Mouse (Mus musculus) embryonic facial prominence, embryonic 10.5 days (tissue): ENCODE data around the gene Snw1. TPM values are rescaled to one million over a fixed set of nuclear protein-coding genes. Genes with fewer than 3 reads are reported as not detected.
"Not testable (repeated sequence)": the region's sequence is repeated elsewhere in the genome, so short reads cannot be mapped to it uniquely, and the experiment has no call there.

Experiments used
- DNase-seq: peaks from one replicate; pipeline ENCODE4 v3.0.0-alpha.2; 2017; ENCODE audit warnings: low spot score
- H3K27ac ChIP-seq: fragments of 300-500 bp; sonication (generic); replicated peaks from 2 replicates; pipeline ENCODE4 v1.5.1; 2016; ENCODE audit warnings: mild to moderate bottlenecking
- H3K27me3 ChIP-seq: fragments of 300-500 bp; sonication (generic); replicated peaks from 2 replicates; pipeline ENCODE4 v1.6.1; 2016; ENCODE audit warnings: low read depth, mild to moderate bottlenecking; ENCODE audit not compliant: poor library complexity, severe bottlenecking
- H3K36me3 ChIP-seq: fragments of 300-500 bp; sonication (generic); replicated peaks from 2 replicates; pipeline ENCODE4 v1.6.1; 2016; ENCODE audit warnings: mild to moderate bottlenecking, moderate library complexity
- H3K4me1 ChIP-seq: fragments of 300-500 bp; sonication (generic); 2 replicates; pipeline ENCODE4 v1.6.1; 2016
- H3K4me3 ChIP-seq: fragments of 300-500 bp; sonication (generic); 2 replicates; pipeline ENCODE4 v1.5.1; 2016; ENCODE audit warnings: mild to moderate bottlenecking, moderate library complexity
- H3K9me3 ChIP-seq: fragments of 300-500 bp; sonication (generic); 2 replicates; pipeline ENCODE4 v1.6.1; 2016; ENCODE audit warnings: mild to moderate bottlenecking
- WGBS: fragments of 180-500 bp; shearing (Covaris S2); methylation state at CpG from one replicate; pipeline ENCODE4 v1.1.7; 2016; 5-methylcytosine and 5-hydroxymethylcytosine counted together
- polyA plus RNA-seq: library from polyadenylated mRNA; unstranded; fragments of >200 nt; fragmentation: Nextera tagmentation; extraction: Ambion mirVana; gene quantifications from 2 replicates; pipeline ENCODE4 v1.2.1, GENCODE M21; 2016

The Snw1 gene
- polyA plus RNA-seq: 159 and 166 TPM in 2 replicates

DNA sequence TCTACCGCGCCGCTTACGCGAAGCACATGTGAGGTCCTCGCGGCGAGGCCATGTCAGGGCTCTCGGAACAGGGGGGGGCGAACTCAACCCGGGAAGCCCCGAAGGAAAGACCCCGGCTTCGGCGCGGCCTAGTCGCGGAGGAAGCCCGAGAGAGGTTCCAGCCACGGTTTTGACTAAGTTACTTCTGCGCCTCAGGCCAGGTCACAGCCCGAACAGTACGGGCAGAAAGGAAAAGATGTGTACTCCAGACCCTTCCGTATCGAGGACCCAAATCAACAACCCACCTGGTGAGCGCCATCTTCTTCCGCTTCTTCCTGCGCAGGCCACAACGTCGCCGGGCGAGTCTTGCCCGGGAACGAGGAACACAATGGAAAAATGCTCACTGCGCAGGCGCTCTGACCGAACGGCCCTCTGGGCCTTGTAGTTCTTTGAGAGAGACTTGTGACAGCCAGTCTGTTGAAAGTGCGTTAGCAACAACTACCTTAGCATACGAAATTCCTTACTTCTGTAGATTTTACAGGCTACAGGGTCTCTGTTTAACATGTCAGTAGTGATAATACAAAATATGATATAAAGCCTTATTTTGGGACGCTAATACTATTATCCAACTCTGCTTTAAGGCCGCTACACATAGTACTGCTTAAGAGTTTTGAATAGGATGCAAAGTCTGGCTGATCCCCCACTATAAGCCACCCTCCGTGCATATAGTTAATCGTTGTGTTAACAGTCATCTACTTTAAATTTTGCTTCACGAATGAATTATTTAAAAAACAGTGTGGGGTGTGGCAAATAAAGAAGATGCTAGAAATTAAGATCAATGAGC, at the start of gene Snw1:
Gene Snw1, minus strand, starts transcription at position 311 of the 823 bp plus-strand sequence.
- no peaks in the 10 kb centered on the region for H3K27me3 ChIP-seq
- H3K4me3 ChIP-seq: peak within 1 kb of the TSS; percentile 83
- H3K36me3 ChIP-seq: peaks cover 27% of the 10 kb centered on the region
- WGBS: 3% methylated on average over 45 of the region's 45 CpGs
- peak within 1 kb of the TSS; percentile 97 for H3K27ac ChIP-seq
- no peaks in the 10 kb centered on the region for H3K9me3 ChIP-seq
- DNase-seq: peak; percentile 95
- peaks cover 11% of the 10 kb centered on the region for H3K4me1 ChIP-seq

DNA sequence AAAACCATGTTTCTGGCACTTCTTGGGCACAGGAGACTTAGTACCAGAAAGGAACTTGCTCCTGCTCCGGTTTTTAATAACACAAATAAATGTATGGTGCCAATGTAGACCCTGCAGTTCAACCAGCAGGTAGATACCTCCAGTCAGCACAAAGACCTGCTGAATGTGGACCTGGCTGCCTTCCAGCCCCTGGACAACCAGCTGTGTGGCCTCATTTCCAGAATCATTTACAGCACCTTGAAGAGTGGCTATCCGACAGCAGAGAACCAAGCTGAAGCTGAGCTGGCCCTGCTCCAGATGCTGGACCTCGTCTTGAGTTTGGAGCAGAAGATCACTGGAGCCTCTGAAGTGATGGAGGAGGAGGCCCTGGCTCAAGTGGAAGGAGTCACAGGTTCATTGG, 47.5 kb upstream of the Snw1 start:
- H3K36me3 ChIP-seq, H3K27me3 ChIP-seq, H3K9me3 ChIP-seq, DNase-seq, H3K4me3 ChIP-seq, H3K27ac ChIP-seq, H3K4me1 ChIP-seq: not testable (repeated sequence)
- WGBS: 76% methylated on average over 3 of the region's 3 CpGs

DNA sequence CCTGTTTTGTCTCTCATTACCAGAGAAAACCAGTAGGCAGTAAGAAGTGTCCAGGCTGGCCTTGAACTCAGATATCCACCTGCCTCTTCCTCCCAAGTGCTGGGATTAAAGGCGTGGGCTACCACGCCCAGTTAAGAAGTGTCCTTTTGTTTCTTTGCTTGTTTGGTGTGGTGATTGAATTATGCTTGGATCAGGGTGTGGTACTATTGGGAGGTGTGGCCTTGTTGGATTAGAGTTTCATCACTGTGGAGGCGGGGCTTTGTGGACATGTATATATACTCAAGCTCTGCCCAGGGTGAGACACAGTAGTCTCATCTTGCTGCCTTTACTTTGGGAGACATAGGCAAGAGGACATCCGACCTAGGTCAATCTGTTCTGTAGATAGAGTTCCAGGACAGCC, 41.9 kb upstream of the Snw1 start, which contains the start of gene Gm8300:
Gene Gm8300, plus strand, starts transcription at position 301 of the 400 bp plus-strand sequence.
- not testable (repeated sequence) for DNase-seq, H3K4me1 ChIP-seq

DNA sequence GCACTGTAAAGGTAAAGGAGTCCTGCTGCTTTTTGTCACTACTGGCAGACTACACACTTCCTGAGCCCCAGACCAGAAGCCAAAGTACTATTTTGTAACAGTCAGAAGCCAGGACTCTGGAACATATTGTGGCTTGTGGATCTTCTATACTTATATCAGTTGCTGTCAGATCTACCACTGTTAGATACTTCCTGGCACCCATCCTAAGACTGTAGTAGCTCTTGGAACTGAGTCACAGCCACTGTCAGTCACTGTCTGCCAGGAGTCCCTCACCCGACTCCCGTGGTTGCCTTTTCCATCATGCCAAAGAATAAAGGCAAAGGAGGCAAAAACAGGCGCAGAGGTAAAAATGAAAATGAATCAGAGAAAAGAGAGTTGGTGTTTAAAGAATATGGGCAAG, 22.3 kb upstream of the Snw1 start, which contains the start of gene Gm5788:
Gene Gm5788, plus strand, starts transcription at position 301 of the 400 bp plus-strand sequence.
- H3K4me3 ChIP-seq, H3K36me3 ChIP-seq, H3K9me3 ChIP-seq, DNase-seq, H3K27me3 ChIP-seq, H3K4me1 ChIP-seq, H3K27ac ChIP-seq: not testable (repeated sequence)
- WGBS: 95% methylated on average over 3 of the region's 3 CpGs

More for the DNA sequence above, 41.9 kb upstream of the Snw1 start, which contains the start of gene Gm8300:
- H3K4me3 ChIP-seq, H3K27ac ChIP-seq, H3K9me3 ChIP-seq, H3K36me3 ChIP-seq, H3K27me3 ChIP-seq: not testable (repeated sequence)
- 85% methylated on average over 4 of the region's 4 CpGs for WGBS

DNA sequence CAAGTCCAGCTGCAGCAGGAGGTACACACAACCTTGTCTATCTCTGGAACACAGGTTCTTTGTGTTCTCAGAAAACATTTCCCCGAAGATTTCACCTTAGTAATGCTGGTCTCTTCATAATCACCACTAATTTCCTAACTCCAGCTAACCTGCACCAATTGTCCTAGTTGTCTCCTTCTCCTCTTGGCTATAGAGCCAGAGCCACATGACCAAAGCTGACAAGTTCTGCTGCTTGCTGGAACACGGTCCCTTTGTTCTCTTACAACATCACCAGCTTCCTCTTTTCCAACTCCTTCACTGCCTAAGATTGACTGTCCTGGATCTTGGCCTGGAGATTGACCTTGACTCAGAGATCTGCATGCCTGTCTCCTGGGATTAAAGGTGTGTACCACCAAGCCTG, 16.6 kb upstream of the Snw1 start:
- H3K4me3 ChIP-seq, H3K4me1 ChIP-seq, H3K9me3 ChIP-seq, H3K36me3 ChIP-seq, H3K27me3 ChIP-seq, H3K27ac ChIP-seq, DNase-seq: not testable (repeated sequence)
- 61% methylated on average over 2 of the region's 2 CpGs for WGBS

DNA sequence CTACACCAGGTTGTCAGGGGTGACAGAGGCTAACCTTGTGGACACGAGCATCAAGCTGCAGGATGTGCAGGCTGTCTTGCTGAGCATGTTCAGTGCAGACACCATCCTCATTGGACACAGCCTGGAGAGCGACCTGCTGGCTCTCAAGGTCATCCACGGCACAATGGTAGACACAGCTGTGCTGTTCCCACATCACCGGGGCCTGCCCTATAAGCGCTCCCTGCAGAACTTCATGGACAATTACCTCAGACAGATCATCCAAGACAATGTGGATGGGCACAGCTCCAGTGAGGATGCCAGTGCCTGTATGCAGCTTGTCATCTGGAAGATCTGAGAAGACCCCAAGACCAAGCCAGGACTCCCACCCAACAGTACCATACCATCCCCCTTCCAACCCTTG, 10.4 kb upstream of the Snw1 start:
- not testable (repeated sequence) for H3K4me3 ChIP-seq, H3K9me3 ChIP-seq, H3K27me3 ChIP-seq, DNase-seq, H3K4me1 ChIP-seq, H3K36me3 ChIP-seq, H3K27ac ChIP-seq
- WGBS: 90% methylated on average over 5 of the region's 5 CpGs

DNA sequence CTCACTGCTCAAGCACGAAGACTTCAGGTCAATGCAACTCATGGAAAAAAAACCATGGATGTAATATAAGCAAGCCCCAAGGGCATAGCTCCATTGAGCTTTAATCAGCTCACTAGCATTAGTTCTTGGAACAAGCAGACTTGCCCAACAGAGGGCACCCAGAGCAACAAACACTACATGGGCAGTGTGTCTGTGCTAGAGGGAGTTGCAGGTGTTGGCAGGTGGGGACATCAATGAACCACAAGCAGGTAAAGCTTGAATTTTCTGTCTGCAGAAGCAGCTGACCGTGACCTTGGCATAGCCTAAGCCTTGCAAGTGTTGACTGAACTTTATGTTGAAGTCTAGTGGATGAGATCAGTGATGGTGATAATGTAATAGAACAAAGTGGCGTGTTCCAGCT, 2.7 kb upstream of the Snw1 start:
- Histone ChIP-seq H3K36me3 (peaks cover 7% of the 10 kb centered on the region; the same call in 1 of the 2 replicates), H3K4me1 (peaks cover 11% of the 10 kb centered on the region), H3K4me3 (no peak overlapping the region), H3K9me3 (no peaks in the 10 kb centered on the region), H3K27ac (no peak overlapping the region), H3K27me3 (no peaks in the 10 kb centered on the region)
- no peak for DNase-seq
- 85% methylated on average over 3 of the region's 3 CpGs for WGBS

DNA sequence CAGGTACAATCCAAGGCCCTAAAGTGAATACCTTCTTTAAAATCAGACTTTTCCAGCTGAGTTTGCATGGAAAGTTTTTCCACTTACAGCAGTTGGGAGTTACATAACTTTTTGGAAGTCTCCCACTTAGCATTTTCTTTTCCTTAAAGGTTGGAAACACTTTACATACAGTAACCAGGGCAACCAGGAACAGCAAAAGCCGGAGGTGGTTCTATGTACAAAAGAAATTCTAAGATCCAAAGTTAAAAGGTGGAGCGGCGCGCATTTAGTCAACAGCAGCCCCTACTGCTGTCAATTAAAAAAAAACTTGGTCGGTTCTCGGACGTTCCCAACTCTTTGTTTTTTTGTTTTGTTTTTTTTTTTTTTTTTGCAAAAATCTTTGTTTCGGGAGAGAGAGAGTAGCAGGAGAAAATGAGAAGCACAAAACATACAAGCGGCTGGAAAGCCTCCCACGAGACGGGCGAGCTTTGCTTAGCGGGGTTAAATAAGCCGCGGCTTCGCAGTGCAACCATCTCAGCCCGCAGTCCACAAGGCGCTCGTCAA, 582 bp downstream of the Snw1 start:
- Histone ChIP-seq H3K4me3 (peak overlapping the region; percentile 83), H3K9me3 (no peaks in the 10 kb centered on the region), H3K4me1 (peaks cover 15% of the 10 kb centered on the region), H3K27ac (peak overlapping the region; percentile 97), H3K27me3 (no peaks in the 10 kb centered on the region), H3K36me3 (peaks cover 33% of the 10 kb centered on the region)
- under 1% methylated on average over 19 of the region's 19 CpGs for WGBS
- DNase-seq: peak; percentile 15

DNA sequence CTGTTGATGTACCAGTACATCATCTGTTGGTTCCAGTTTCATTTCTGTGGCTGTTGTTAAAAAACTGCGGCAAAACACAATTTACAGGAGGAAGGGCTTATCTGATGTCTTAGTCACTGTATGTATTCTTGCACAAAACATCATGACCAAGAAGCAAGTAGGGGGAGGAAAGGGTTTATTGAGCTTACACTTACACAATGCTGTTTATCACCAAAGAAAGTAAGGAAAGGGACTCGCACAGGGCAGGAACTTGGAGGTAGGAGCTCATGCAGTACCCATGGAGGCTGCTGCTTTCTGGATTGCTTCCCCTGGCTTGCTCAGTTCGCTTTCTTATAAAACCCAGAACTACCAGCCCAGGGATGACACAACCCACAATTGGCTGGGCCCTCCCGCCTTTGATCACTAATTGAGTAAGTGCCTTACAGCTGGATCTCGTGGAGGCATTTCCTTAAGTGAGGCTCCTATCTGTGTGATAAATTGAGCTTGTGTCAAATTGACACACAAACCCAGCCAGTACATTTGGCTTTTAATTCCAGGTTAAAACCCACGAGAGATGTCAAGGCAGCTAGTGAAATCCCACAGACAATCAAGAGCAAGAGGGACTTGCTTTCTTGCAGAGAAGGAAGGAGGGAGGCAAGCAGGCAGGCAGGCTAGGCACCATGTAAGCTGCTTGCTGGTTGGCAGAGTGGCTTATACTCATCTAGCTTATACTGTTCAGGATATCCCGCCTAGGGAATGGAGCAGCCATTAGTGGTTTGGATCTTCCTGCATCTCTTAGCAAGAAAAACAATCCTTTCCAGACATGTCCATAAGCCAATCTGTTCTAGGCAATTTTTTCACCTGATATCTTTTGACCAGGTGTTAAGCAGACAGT, 1.6 kb downstream of the Snw1 start:
- H3K4me3 ChIP-seq: peak overlapping the region; percentile 83
- H3K4me1 ChIP-seq: peaks cover 15% of the 10 kb centered on the region
- H3K27ac ChIP-seq: peak overlapping the region; percentile 51; the same call in 1 of the 2 replicates
- peak; percentile 18 for DNase-seq
- no peaks in the 10 kb centered on the region for H3K9me3 ChIP-seq
- H3K27me3 ChIP-seq: no peaks in the 10 kb centered on the region
- 69% methylated on average over 7 of the region's 7 CpGs for WGBS
- peaks cover 41% of the 10 kb centered on the region for H3K36me3 ChIP-seq

DNA sequence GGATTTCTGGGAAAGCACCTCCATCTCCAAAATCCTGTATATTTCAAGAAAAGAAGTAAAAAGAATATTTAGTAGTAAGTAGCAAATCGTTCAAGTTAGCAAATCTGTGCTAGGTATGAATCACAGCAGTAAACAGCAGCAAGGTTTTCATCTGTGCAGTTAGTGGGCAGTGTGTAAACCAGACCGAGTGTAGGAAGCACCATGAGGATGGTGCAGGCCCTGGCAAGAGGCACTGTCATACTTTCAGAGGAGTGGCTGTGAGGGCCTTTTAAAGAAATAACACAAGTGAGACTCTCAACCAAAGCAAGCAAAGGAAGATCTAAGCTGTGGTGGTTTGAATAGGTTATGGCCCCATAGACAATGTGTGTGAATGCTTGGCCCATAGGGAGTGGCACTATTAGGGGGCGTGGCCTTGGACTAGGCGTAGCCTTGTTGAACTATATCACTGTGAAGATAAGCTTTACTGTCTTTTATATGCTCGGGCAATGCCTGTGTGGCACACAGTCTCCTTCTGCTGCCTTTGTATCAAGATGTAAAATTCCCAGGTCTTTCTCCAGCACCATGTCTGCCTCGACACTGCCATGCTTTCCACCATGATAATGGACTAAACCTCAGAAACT, 7.3 kb downstream of the Snw1 start:
- no peaks in the 10 kb centered on the region for H3K9me3 ChIP-seq
- DNase-seq: no peak
- H3K27me3 ChIP-seq: no peaks in the 10 kb centered on the region
- H3K36me3 ChIP-seq: peaks cover 92% of the 10 kb centered on the region
- 0 out of 2 replicates have a peak, but pooled peaks cover 4% of the 10 kb centered on the region for H3K4me1 ChIP-seq
- H3K27ac ChIP-seq: no peak overlapping the region
- WGBS: 93% methylated on average over 6 of the region's 6 CpGs
- no peak overlapping the region for H3K4me3 ChIP-seq

DNA sequence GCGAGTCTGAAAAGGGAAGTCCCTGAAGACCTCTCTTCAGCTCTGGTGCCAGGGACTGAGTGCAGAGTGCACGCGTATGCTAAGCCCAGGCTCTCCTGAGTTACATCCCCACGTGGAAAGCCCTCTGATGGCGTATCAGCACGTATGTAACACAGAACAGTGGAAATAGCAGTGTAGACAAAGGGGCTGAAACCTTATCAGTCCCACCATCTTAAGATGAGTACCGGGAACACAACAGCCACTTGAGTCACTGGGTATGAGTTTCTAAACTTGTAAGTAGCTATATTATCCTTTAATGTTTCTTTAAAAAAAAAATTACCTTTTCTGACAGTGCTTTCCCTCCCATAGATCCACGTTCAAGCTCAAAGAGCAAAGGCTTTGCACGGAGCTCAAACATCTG, 22.6 kb downstream of the Snw1 start:
- peaks cover 87% of the 10 kb centered on the region for H3K36me3 ChIP-seq
- WGBS: 92% methylated on average over 9 of the region's 9 CpGs

DNA sequence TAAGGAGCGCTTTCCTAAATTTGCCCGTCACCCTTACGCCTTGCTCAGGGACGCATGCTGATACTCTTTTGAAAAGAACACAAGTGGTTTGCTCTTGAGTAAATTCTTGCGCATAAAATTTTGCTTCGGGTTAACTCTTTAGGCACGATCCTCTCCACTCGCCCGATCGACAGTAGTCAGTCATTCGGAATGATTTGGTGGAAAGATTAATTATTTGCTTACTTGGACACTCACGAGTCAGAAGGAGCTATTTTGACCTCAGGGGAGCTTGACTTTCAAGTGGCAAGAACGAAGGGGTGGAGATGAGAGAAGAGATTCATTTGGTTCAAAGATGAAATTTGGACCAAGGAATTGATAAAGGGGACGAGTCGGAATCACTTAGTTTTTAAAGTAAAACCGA, 27.9 kb downstream of the Snw1 start:
- Histone ChIP-seq H3K9me3 (no peaks in the 10 kb centered on the region), H3K4me1 (peaks cover 15% of the 10 kb centered on the region), H3K27me3 (no peaks in the 10 kb centered on the region), H3K36me3 (peaks cover 60% of the 10 kb centered on the region), H3K4me3 (peak overlapping the region; percentile 73), H3K27ac (peak overlapping the region; percentile 96; the same call in 1 of the 2 replicates)
- DNase-seq: no peak
- 5% methylated on average over 16 of the region's 16 CpGs for WGBS

More for the DNA sequence above, 22.6 kb downstream of the Snw1 start:
- Histone ChIP-seq H3K27me3 (no peaks in the 10 kb centered on the region), H3K4me3 (no peak overlapping the region), H3K9me3 (no peaks in the 10 kb centered on the region), H3K27ac (no peak overlapping the region), H3K4me1 (peaks cover 7% of the 10 kb centered on the region)
- no peak for DNase-seq
